Mouse (Mus musculus) right cerebral cortex, postnatal 10 days (tissue): ENCODE measurements at regions not wholly inside any gene's neighbourhood (a gene's known extent, or its start where the extent isn't known, plus 50 kb on each side); places are given as distances from the start of the nearest gene placed in this dataset.

Source experiments
- DNase-seq, 2 experiments: peaks; one replicate each; pipeline ENCODE4 v3.0.0; 2021; ENCODE audit warnings: low spot score in 2 of 2

DNA sequence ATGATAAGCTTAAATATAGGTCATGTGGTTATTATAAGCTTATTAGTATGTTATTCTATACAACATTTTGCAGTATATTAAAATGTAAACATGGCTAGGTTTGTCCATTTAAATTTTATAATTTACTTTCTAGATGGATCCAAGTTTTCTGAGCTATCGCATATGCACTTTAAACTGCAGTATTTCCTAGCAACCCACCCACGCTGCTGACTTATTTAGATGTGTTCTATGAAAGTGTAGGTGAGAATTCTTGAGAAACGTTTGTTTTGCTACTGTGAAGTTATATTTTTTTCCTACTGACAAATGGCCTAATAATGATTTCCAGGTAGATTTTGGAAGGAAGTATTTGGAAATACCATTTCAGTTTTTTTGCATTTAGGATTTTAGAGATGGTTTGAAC lies 308.0 kb downstream of the Gbe1 start:
- DNase-seq = peak in 1 of 2 experiments; percentile 46

DNA sequence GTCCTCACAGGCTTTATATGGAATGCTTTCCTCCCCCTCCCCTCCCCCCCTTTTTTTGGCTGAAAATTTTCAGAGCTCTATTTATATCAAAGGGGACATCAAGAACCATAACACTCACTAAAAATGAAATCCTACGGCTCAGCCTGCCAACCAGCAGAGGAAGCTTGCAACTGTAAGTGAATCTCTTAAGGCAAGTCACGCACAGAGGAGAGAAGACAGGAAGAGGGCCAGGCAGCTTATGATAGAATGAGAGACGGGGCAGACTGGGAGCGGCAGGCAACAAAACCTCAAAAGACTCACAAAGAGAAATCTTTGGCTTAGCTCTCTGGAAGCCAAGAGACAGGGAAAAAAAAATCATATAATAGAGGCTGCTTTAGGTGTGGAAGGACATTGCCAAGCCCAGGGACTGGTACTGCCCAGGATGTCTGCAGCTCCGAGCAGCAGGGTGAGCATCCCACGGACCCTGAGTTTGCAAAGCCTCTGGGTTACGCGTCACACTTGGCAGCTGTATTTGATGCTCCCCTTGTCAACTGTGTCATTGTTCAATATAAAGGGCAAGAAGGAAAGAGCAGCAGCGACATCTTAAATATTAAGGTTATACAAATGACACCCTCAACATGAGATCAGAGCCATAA lies 330.0 kb downstream of the Gbe1 start:
- peak; percentile 41 to 56 for DNase-seq

DNA sequence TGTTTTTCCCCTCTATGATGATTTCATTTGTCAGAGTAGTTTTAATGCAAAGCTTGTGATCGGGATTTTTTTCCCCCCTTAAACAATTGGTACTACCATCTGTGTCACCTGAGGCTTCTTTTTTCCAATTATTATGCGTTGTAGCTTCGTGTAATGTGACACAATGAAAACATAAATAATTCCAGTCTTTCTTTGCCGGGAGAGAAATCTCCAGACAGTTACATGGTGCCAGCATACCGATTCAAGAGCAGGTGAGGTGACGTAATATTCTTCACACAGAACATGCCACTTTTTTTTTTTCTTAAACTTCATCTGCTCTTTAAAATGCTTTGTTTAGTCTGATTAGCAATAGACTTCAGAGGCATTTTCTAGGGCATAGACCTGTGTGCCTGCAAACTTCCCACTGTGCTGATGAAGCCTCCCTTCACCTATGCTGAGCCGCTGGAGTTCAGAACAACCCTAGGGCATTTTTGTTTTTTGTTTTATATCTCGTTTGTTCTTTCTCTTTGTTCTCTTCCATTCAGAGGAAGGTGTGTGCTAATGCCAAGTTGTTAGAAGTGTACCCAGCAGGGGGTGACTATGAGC lies 331.0 kb downstream of the Gbe1 start:
- DNase-seq = no peak

DNA sequence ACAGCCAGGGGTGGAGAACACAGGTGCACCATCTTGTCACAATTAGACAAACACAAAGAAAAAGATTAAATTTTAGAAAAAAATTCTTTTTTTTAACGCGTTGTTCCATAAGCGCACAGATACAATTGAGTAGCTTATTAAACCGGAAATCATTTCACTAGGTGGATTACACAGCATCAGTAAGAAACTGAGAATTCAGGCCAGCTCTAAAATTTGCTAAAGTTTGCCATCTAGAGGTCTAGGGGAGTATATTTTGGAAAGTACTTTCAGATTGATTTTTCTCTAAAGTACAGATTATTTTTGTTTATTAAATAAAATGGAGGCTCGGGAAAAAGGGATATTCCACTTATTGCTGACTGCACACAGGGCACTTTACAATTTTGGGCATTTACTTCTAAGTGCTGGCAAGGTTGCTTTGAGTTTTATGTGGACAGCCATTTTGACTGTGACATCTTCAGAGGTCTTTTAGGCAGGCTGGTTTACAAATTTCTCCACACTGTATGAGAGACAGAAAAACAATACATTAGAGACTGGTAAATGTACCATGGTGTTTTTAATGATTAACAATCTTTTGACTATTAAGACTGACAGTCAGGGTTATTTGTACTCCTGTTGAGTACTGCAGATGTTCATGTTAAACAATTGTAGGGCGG lies 340.8 kb downstream of the Gbe1 start:
- no peak for DNase-seq

DNA sequence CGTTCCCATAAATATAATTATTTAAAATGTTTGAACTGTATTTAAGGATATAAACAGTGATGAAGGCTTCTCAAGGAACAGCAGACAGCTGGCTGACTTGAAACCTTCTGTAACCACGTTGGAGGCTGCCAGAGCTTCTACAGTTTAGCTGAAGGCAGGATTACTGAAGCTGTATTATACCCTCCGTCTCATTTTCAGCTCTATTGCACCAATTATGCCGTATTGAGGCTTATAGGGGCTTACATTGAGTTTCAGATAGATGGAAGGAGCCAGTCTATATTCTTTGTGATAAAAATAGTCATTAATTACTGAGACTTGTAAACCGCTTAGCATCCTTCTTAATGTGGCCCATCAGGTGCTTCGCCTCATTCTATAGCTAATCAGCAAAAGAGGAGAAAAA lies 376.1 kb downstream of the Gbe1 start:
- DNase-seq = peak; percentile 21 to 30

DNA sequence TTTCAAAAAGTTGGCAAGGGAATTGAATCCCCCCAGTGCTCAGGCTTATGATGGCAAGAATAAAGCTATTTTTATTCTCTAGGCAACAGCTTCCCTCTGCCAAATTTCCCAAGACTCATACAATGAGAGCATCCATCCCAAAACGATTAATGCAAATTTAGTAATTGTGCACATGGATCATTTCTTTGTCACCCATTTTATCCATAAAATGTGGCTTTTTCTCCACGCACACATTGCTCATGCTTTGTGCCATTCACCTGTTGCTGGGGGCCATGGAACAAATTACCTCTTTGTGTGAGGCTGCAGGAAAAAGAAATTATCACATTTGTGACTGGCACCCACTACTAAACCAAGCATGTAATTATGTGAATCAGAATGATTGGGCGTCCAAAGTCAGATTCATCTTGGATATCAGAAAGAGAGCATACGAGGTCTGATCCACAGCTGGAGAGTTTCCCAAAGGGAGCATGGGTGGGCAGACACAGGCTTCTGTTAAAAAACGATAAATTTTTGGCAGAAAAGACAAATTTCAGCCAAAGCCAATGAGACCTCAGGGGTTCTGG lies 411.1 kb downstream of the Gbe1 start:
- peak; percentile 22 to 23 for DNase-seq

DNA sequence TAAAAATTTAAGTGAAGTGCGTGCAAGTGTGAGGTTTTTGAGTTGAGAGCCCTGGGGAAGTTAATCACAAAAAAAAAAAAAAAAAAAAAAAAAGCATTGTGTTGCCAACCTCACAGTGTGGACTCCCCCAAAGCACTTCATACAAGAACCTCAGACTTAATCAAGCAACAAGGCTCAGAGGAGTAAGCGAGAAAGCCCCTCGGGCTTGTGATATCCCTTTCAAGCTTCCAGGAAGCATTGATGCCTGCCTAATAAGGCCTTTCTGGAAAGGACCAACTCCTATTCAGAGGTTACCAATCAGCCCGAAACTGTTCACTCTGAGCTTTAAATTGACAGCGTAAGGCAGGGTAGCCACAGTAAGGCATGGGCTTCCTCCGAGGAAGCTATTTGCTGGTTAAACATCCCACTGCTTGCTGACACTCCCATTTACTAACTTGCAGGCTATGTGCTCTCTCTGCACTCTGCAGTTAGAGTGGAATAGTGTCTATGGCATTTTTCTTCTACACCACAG lies 411.6 kb downstream of the Gbe1 start:
- DNase-seq = no peak

DNA sequence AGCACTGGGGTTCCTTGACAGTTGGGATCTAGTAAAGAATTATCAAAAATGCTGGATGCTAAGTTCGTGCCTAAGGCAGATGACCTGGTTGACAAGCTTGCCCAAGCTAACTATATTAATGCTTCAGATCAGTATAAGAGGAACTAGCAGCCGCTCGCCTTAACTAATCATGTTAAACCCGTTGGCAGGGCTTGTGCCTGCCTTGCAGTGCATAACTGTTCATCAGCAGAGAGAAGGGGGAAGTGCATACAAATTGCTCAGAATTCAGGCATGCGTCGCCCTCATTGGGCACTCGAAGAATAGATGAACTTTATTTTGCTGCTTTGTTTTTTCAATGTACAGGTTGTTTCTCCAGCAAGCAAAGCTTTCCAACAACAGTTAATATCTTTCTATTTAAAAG lies 419.3 kb downstream of the Gbe1 start:
- no peak for DNase-seq

DNA sequence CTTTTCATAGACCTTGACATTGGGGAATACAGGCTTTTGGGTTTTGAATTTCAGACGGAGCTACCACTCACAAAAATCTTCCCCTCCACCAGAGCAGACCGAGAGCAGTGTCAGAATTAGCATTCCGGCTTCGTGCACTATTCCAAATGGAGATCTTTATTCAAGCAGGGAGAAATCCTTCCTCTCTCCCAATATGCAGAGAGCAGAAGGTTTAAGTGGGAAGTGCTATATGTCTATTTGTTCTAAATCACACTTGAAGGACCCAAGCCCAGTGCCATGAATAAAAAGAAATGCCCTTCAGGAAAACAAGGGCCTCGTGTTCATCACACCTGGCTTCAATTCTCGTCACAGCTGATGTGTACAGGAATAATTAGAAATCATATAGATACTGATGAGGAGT lies 426.3 kb downstream of the Gbe1 start:
- DNase-seq = peak in 1 of 2 experiments; percentile 37

DNA sequence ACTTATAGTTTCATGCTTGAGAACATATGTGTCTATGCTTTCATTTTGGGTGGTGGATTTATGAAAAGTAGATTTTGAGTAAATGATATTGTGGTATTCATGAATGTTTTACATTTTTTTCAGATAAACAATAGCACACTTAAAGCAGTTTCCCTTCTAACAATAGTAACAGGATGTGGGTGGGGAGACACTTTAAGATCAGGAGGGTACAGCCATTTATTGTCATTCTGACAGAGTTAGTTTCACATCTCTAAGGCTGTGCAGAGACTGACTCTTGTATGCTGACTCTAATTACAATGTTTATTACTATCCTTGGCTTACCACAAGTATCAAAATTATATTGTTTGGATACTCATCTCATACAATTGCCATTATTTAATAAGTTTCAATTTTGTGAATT lies 440.5 kb downstream of the Gbe1 start:
- no peak for DNase-seq

DNA sequence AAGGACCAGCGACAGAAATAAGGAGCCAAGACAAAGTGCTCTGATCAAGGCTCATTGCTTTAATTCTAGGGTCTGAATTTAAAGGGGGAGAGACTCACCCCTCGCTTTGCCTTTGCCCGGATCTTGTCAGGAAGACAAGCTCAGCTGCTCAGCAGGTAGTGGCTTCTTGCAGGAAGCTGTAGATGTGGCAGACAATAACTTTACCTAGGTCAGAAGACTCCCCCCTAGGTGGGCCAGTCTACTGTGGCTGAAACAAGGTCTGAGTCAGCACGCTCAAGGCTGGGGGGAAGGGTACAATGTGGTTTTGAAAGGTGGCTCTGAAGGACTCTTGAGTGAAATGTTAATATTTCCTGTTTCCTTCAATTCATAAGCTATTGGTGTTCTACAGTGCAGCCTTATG lies 484.3 kb downstream of the Gbe1 start:
- no peak for DNase-seq

DNA sequence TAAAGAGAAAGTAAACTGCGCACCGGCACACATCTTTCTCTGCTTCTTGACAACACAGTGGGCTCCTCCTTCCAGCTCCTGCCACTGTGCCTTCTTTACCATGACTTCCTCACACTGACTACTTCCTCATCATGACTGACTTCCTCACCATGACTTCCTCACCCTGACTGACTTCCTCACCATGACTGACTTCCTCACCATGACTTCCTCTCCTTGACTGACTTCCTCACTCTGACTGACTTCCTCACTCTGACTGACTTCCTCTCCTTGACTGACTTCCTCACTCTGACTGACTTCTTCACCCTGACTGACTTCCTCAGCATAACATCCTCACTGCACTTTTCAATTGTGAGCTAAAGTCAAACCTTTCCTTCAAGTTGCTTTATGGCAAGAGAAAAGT lies 489.8 kb downstream of the Gbe1 start:
- DNase-seq = no peak

DNA sequence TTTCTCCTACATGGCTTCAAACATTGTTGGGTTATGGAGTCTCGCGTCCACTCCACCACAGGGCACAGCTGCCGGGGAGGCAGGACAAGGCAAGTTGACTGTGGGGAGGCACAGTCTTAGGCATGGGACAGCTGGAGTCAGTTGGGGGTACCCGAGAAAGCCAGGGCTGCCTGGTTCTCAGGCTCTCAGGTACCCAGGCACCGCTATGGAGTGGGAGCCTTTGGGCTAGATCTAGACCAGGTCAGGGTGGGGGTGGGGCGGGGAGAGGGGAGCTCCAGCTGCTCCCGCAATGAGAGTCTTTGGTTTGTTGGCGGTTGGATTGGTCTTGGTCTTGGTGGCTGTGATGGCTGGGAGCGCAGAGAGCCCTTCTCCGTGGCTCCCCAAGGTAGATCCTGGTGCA lies 512.2 kb downstream of the Gbe1 start:
- DNase-seq = no peak

DNA sequence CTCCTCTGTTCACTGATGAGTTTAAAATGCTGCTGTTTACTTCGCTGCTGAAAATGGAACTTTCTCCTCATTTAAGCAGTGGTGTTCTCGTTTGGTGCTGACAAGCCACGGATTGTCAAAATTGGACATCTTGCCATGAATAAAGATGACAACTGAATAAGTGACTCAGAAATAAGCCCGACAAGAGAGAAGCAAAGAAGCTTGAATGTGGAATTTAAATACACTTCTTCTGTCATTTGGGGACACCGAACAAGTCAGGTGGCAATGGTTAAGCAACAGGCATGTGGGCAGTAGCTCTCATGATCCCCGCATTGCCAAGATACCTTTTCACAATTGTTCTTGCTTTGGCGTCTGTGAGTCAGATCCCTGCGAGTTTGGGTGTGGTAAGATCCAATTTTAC lies 521.3 kb downstream of the Gbe1 start:
- DNase-seq = peak; percentile 28 to 67

DNA sequence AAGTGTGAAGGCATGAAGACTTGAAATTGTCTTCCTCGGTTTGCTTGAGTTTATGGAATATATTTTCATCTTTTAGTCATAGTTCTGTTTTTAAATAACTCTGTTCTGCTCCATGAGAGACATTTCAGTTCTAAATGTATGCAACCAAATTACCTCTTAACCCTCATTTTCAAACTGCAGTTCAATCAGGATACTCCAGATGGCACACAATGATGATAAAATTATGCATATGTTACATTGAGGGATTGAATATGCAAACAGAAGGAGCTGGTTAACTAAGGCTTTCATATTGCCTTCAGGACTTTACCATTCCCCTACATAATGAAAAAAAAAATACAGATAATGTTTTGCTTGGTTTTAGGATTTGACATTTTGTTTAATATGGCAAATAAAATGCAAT lies 524.4 kb downstream of the Gbe1 start:
- no peak for DNase-seq

DNA sequence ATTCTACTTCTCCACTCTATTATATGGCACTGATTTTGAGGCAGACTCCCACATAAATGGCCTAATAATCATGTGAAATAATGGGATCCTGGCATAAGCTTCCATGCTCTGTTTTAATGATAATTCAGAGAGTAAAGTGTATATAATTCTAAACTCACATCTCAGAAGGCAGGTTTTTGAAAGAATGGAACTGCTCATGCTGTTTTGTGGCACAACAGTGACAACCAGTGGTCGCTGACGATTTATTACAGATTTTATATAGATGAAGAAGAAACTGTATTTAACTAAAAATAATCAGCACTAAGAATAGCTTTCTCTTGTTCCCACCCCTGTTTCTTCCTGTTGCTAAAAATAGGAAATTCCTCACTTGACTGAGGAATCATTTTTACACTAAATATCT lies 554.5 kb downstream of the Gbe1 start:
- peak; percentile 69 to 70 for DNase-seq

DNA sequence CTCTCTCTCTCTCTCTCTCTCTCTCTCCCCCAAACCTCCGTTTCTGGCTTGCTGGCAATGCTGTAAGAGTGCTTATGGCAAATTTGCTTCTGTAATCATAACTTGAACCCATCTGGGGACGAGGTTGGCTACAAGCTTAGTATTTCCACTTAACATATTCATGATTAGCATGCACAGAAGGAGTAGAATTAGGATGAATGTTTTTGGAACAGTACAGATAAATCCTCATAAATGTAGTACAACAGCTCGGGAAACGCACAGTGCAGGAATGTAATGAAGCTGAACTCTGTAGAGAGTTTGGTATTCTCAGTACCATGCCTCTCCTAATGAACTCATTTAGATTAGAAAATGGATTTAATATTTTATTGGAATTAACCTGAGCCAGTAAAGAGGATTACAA lies 555.5 kb downstream of the Gbe1 start:
- peak in 1 of 2 experiments; percentile 31 for DNase-seq

DNA sequence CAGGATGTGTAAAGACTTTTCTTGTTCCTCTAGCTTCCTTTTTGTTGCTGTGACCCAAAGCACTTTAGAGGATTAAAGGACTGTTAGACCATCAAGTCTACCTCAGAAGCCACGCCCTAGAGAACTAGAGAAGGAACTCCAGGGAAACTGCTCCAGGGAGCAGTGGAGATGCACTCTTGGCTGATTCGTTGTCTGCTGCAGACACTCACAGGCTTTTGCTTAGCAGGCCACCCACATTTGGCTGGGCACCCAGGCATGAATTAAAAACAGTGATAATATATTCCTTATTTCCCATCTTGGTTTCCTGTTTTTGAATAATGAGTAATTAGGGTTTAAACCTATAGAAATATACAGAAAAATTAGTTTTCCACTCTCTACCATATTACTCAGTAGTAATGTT lies 560.3 kb downstream of the Gbe1 start:
- DNase-seq = no peak

DNA sequence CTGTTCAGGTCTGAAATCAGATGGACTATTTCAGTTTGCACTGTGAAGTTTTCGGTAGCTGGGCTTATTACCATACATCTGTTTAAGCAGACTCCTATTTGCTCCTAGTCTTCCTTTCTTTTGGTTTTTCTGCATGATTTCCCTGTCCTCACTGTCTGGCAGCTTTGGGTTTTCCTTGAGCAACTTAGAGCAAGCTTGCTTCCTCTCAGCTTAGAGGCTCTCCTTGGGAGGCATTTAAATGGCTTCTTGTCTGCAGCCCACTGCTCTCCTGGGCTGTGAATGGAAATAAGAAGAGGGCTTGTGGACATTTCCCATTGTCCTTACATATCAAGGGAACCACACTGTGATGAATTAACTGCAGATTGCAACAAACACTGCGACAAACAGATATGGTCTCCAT lies 566.9 kb downstream of the Gbe1 start:
- peak in 1 of 2 experiments; percentile 37 for DNase-seq

DNA sequence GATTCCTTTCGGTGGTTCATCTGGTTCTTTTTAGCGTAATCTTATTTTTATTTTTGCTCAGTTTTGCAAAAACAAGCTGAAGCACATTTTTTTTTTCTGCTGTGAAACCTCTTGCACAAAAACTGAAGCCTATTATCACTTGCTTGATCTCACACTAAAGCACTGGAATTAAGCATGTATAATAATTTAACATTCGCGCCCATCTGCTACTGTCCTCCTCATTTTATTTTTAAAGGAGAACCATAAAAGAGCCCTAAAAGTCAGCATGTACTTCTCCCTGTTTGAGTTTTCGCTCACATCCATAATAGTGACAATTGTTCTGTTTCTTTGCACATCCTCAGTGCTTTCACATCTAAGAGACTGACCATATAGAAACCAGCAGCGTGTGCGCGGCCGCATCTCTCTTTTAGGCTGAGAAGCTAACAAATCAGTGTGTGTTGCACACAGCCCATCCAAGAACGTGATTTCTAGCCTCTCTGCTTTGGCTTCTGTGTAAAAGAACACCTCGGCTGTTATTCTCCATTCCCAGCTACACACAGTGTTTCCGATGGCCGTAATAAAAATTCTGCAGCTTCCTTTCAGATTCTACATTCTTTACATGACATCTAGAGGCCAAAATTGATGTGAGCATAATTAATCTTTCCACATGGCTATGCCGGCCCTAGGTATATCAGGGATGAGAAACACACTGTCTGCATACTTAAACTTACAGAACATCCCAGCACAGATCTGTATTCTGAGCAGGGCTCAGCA lies 567.5 kb downstream of the Gbe1 start:
- peak; percentile 28 to 44 for DNase-seq

DNA sequence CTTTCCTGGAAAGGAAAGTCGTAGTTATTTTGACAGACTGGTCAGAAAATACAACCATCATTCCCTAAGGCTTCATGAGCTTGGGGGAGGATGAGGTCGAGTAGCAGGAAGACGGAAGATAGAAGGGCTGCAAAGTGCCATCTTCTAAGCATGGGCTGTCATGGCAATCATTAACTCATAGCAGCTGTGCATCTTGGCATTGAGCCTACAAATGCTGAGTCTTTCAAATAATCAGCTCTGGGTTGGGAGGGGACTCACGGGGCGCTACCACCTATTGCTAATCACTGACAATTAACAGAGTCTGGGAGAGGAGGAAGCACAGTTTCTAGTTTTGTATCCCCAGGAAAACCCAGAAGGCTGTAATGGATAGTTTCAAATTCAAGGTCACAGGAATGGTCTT lies 586.3 kb downstream of the Gbe1 start:
- no peak for DNase-seq

DNA sequence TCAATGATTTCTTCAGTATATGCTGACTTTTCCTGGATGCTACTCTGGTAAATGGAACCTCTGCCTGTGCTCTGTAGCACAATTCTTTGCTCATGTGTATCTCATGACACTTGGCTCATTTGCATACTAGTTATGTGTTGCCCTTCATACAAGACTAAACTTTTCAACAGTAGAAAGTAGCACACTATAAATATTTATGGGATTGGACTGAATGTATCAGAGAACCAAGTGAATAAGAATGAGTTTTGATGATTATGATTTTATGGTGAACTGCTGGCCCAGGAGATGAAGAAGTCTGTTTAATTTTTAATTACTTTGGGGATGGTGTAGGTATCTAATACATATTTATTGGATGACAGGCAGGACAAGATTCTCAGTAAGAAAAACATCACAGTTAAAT lies 606.3 kb downstream of the Gbe1 start:
- DNase-seq = no peak
